Mouse (Mus musculus) limb, embryonic 15.5 days (tissue): ENCODE measurements around the gene Bach1. TPM values are rescaled to one million over a fixed set of nuclear protein-coding genes. Genes with fewer than 3 reads are reported as not detected.

Source experiments
- ATAC-seq: fragments of 200-750 bp; cut with Nextera tagmentation; 2 replicates; pipeline ENCODE4 v1.8.0; 2017; ENCODE audit warnings: low read depth, moderate TSS enrichment; ENCODE audit not compliant: insufficient number of reproducible peaks, low FRiP score, low TSS enrichment
- H3K27ac ChIP-seq: fragments of 300-500 bp; sonication (generic); 2 replicates; pipeline ENCODE4 v1.5.1; 2015; ENCODE audit warnings: moderate library complexity, mild to moderate bottlenecking, inconsistent platforms
- H3K27me3 ChIP-seq: fragments of 300-500 bp; sonication (generic); 2 replicates; pipeline ENCODE4 v1.6.1; 2015; ENCODE audit warnings: inconsistent platforms
- H3K36me3 ChIP-seq: fragments of 300-500 bp; sonication (generic); 2 replicates; pipeline ENCODE4 v1.6.1; 2015; ENCODE audit warnings: inconsistent platforms
- H3K4me1 ChIP-seq: fragments of 300-500 bp; sonication (generic); 2 replicates; pipeline ENCODE4 v1.6.1; 2015; ENCODE audit warnings: inconsistent platforms
- H3K4me2 ChIP-seq: fragments of 300-500 bp; sonication (generic); 2 replicates; pipeline ENCODE4 v1.6.1; 2015; ENCODE audit warnings: mild to moderate bottlenecking, inconsistent platforms
- H3K4me3 ChIP-seq: fragments of 300-500 bp; sonication (generic); 2 replicates; pipeline ENCODE4 v1.5.1; 2015; ENCODE audit warnings: mild to moderate bottlenecking, inconsistent platforms
- H3K9ac ChIP-seq: fragments of 300-500 bp; sonication (generic); 2 replicates; pipeline ENCODE4 v1.6.1; 2015; ENCODE audit warnings: inconsistent platforms
- H3K9me3 ChIP-seq: fragments of 300-500 bp; sonication (generic); 2 replicates; pipeline ENCODE4 v1.6.1; 2016; ENCODE audit warnings: inconsistent platforms
- WGBS: fragments of 180-500 bp; shearing (Covaris S2); methylation state at CpG from one replicate; pipeline ENCODE4 v1.1.7; 2015; 5-methylcytosine and 5-hydroxymethylcytosine counted together
- polyA plus RNA-seq: library from polyadenylated mRNA; unstranded; fragments of >200 nt; fragmentation: Nextera tagmentation; extraction: Ambion mirVana; gene quantifications from 2 replicates; pipeline ENCODE4 v1.2.1, GENCODE M21; 2015

The Bach1 gene
- polyA plus RNA-seq, 1 experiment from 2014 or later, result 15.6 TPM

DNA sequence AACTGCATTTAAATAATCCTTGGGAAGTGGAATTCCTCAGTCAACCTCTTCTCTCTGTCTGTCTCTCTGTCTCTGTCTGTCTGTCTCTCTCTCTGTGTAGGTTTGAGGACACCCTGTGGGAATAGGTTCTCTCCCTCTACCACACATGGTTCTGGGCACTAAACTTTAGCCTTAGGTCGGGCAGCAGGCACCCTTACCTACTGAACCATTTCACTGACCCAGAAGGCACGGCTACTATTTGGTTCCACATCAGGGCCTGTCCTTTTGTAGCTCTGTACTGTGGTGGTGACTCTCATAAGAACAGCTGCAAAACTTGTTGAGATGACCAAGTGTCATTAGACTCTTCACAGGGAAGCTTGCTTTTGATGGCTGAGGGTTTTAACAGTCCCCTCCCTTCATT lies 3.1 kb downstream of the Bach1 start:
- peaks cover 36% of the 10 kb centered on the region for H3K4me1 ChIP-seq
- H3K9me3 ChIP-seq, result no peaks in the 10 kb centered on the region
- H3K9ac ChIP-seq, result no peak overlapping the region
- no peak overlapping the region for H3K4me3 ChIP-seq
- 0 out of 2 replicates have a peak, but pooled peaks cover 4% of the 10 kb centered on the region for H3K27me3 ChIP-seq
- no peak overlapping the region for H3K27ac ChIP-seq
- H3K36me3 ChIP-seq, result no peaks in the 10 kb centered on the region
- no peak overlapping the region for H3K4me2 ChIP-seq
- 83% methylated on average over 2 of the region's 2 CpGs for WGBS
- no peak for ATAC-seq

DNA sequence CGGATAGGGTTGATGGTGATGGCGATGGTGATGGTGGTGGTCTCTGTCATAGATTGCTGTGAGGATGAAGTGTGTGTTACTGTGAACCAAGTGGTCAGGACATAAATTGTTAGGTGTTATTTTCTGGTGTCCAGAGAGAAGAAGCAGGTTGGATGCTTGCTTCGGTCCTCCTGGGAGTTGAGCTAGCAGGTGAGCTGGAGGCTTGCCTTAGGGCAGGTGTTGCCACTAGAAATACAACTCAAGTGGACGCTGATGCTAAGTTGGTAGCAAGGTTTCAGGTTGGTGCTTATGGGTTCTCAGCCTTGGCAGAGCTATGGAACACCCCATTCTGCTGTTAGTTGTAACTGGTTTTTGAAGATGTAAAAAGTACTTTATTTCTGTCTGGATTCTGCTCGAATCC lies 4.1 kb downstream of the Bach1 start:
- ATAC-seq, result no peak
- Histone ChIP-seq H3K27ac (no peak overlapping the region), H3K4me1 (peaks cover 39% of the 10 kb centered on the region), H3K36me3 (no peaks in the 10 kb centered on the region), H3K27me3 (0 out of 2 replicates have a peak, but pooled peaks cover under 1% of the 10 kb centered on the region), H3K9ac (no peak overlapping the region), H3K4me3 (no peak overlapping the region), H3K9me3 (no peaks in the 10 kb centered on the region), H3K4me2 (no peak overlapping the region)
- 85% methylated on average over 5 of the region's 5 CpGs for WGBS

DNA sequence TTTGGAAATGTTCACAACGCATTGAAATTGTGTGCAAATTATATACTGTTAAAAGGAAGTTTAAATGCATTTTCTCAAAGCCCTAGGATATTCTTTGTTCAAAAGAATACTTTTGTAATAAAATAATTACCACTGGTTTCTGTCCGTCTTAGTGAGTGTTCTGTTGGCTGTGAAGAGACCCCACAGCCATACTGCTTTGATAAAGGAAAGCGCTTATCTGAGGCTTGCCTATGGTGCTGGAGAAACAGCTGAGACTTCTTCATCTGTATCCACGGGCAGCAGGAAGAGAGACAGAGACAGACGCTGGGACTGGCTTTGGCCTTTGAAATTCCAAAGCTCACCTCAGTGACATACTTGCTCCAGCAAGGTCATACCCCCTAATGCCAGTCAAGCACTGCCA lies 5.5 kb downstream of the Bach1 start:
- Histone ChIP-seq H3K4me1 (peaks cover 37% of the 10 kb centered on the region), H3K36me3 (no peaks in the 10 kb centered on the region), H3K4me3 (no peak overlapping the region), H3K4me2 (no peak overlapping the region), H3K27me3 (no peaks in the 10 kb centered on the region), H3K9ac (no peak overlapping the region), H3K27ac (no peak overlapping the region), H3K9me3 (no peaks in the 10 kb centered on the region)
- 59% methylated on average over 5 of the region's 5 CpGs for WGBS
- ATAC-seq, result no peak

DNA sequence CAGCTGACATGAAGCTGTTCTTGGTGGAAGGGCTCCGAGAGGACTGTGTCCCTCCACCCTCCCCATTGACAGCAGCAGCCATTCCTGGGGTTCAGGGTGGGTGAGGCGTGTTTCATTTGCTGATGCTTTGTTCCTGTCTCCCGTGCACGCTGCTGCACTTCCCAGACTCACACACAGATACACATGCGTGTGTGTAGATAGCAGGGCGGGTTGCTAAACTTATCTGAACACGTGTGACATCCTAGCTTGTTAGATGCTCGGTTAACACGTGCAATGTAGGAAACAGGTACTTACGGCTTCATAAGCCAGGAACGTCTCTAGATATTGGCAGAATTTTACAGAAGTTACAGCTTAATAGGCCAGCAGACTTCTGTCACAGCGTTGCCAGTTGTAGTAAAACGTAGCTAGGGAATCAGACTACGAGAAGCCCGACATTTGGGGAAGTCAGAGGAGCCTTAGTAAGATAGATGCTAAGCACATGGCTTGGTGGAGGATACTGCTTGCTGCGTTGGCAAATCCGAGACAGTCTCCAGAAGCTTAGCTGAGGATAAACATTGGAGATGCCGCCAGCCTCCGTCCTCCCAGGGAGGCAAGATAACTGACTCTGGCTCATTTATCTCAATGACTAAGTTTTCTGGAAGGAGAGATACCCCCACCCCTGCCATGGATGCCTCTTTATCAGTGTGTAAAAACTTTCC lies 7.3 kb downstream of the Bach1 start:
- ATAC-seq, result no peak
- no peak overlapping the region for H3K4me2 ChIP-seq
- H3K4me1 ChIP-seq, result peaks cover 23% of the 10 kb centered on the region
- no peak overlapping the region for H3K9ac ChIP-seq
- no peaks in the 10 kb centered on the region for H3K36me3 ChIP-seq
- H3K9me3 ChIP-seq, result no peaks in the 10 kb centered on the region
- whole genome bisulfite sequencing, result 56% methylated on average over 19 of the region's 19 CpGs
- no peak overlapping the region for H3K27ac ChIP-seq
- no peaks in the 10 kb centered on the region for H3K27me3 ChIP-seq
- no peak overlapping the region for H3K4me3 ChIP-seq

DNA sequence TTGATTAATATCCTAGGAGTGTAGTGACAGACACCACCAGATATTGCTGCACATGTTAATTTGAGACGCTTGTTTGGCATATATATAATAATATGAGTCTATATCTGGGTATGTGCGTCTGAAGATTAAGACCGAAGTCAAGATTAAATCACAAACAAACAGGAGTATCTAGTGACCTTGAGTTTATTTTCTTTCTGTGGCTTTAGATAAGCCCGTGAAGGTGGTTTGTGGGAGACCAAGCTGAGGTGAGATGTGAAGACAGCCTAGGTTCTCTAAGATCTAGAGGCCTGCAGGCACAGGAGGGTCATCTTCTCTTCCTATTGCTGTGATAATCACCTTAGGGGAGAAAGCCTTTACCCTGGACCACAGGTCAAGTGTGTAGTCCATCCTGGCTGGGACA lies 8.6 kb downstream of the Bach1 start:
- no peak overlapping the region for H3K4me2 ChIP-seq
- no peak overlapping the region for H3K9ac ChIP-seq
- H3K9me3 ChIP-seq, result no peaks in the 10 kb centered on the region
- WGBS, result 83% methylated on average over 4 of the region's 4 CpGs
- H3K27me3 ChIP-seq, result no peaks in the 10 kb centered on the region
- no peak overlapping the region for H3K27ac ChIP-seq
- no peak for ATAC-seq
- no peaks in the 10 kb centered on the region for H3K36me3 ChIP-seq
- peaks cover 21% of the 10 kb centered on the region for H3K4me1 ChIP-seq
- H3K4me3 ChIP-seq, result no peak overlapping the region

DNA sequence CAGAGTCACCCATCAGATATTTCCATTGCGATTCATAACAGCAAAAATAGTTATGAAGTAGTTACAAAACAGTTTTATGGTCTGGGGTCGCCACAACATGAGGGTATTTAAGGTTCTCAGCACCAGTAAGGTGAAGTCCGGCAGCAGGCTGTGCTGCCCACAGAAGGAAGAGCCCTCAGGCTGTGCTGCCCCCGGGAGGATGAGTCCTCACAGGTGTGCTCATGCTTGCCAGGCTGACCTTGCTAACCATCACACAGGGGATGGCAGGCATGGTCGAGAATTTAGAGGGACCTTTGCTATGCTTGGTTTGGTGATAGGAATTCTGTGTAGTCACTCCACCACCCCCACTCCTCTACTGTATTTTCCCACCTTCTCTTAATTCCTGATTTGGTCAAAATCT lies 9.8 kb downstream of the Bach1 start:
- H3K27ac ChIP-seq, result no peak overlapping the region
- H3K9ac ChIP-seq, result no peak overlapping the region
- no peaks in the 10 kb centered on the region for H3K36me3 ChIP-seq
- no peak for ATAC-seq
- no peaks in the 10 kb centered on the region for H3K27me3 ChIP-seq
- 63% methylated on average over 5 of the region's 5 CpGs for WGBS
- no peaks in the 10 kb centered on the region for H3K9me3 ChIP-seq
- H3K4me3 ChIP-seq, result no peak overlapping the region
- peaks cover 25% of the 10 kb centered on the region for H3K4me1 ChIP-seq
- H3K4me2 ChIP-seq, result no peak overlapping the region

DNA sequence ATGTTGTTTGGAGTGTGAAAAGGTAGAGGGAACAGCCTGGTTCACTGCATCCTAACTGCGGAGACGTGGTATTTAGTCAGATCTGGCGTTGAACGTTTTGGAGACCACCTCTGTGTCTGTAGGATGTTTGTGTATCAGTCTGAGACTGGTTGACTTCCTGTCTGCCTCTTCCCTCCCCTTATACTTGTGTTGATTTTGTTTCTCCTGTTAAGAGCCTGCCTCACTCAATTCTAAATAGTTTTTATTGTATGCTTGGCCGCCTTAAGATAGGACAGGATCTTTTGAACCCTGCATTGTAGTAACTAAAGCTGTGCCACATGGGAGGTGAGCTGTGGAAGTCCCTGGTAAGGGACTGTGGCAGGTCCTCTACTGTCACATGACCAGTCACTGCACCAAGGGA lies 10.4 kb downstream of the Bach1 start:
- 67% methylated on average over 5 of the region's 5 CpGs for WGBS
- Histone ChIP-seq H3K4me1 (peaks cover 26% of the 10 kb centered on the region), H3K36me3 (no peaks in the 10 kb centered on the region), H3K27me3 (no peaks in the 10 kb centered on the region), H3K9me3 (no peaks in the 10 kb centered on the region), H3K4me2 (no peak overlapping the region), H3K4me3 (no peak overlapping the region), H3K27ac (no peak overlapping the region), H3K9ac (no peak overlapping the region)
- ATAC-seq, result no peak

DNA sequence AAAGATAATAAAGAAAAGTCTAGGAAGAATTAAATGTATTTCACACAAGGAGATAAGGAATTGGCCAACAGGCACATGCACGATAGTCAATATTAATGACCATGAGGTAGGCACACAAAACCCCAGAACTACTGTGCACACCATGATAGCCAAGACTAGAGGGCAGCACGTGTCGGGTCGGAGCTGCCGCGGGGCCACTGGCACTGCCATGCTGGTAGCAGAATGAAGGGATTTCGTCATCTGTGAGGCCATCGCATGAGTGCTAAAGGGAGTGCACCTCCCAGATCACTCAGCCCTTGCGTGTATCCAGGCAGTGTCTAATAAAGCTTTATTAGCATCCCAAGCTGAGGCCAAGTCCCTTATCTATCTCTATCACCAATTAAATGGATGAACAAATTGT lies 11.2 kb downstream of the Bach1 start:
- ATAC-seq, result no peak
- H3K4me3 ChIP-seq, result no peak overlapping the region
- WGBS, result 89% methylated on average over 9 of the region's 9 CpGs
- peaks cover 23% of the 10 kb centered on the region for H3K4me1 ChIP-seq
- no peak overlapping the region for H3K27ac ChIP-seq
- H3K27me3 ChIP-seq, result no peaks in the 10 kb centered on the region
- H3K9ac ChIP-seq, result no peak overlapping the region
- no peaks in the 10 kb centered on the region for H3K9me3 ChIP-seq
- no peaks in the 10 kb centered on the region for H3K36me3 ChIP-seq
- H3K4me2 ChIP-seq, result no peak overlapping the region

DNA sequence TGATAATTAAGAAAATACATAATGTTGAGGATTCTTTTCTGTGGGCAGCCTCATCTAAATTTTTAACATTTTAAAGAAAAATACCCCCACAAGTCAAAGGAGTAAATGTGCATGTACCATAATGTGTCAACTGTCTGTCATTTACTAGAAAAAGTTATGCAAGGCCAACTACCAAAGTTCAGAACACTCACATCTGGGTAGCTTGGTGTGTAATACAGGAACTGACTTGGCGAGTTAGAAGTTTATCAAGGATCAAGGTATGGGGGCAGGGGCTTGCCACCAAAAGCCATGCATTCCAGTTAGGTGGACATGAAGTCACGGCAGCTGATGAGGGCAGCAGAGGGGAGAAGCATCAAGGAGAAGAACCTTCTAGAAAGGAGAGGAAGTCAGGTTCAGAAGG lies 13.2 kb downstream of the Bach1 start:
- Histone ChIP-seq H3K4me3 (no peak overlapping the region), H3K27ac (no peak overlapping the region), H3K9me3 (no peaks in the 10 kb centered on the region), H3K36me3 (0 out of 2 replicates have a peak, but pooled peaks cover 3% of the 10 kb centered on the region), H3K9ac (no peak overlapping the region), H3K4me2 (no peak overlapping the region), H3K27me3 (no peaks in the 10 kb centered on the region), H3K4me1 (peaks cover 24% of the 10 kb centered on the region)
- no peak for ATAC-seq
- 83% methylated on average over 2 of the region's 2 CpGs for WGBS

DNA sequence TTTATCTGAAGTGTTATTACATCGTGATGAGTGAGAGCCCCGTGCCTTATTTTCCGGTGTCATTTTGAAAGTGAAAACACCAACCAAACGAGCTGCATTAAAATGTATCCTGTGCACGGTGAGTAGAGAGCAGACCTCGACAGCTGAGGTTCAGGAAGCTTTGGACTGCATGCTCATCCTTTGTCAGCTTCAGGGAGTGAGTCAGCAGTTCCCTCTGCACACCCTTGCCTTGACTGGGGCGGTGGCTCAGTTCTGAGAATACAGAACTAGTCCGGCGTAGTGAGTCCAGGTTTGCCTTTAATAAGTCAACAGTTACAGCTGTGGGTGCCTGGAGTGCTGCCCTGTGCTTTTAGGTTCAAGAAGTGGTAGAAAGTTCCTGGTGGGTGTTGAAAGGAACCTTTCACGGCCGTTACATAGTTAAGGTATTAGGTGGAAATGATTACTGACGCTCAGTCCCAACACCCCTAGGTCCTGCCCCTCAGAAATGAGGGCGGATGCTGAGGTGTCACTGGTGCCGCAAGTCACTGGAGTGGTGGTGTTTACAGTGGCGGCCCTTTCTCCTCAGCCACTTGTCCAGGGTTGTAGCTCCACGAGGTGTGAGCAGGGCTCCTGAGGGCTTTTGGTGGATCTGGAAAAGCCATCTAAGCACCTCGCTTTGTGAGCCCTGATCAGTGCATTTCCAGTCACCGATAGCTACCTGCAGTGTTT lies 14.4 kb downstream of the Bach1 start:
- H3K27ac ChIP-seq, result no peak overlapping the region
- no peak for ATAC-seq
- H3K4me1 ChIP-seq, result peaks cover 22% of the 10 kb centered on the region

DNA sequence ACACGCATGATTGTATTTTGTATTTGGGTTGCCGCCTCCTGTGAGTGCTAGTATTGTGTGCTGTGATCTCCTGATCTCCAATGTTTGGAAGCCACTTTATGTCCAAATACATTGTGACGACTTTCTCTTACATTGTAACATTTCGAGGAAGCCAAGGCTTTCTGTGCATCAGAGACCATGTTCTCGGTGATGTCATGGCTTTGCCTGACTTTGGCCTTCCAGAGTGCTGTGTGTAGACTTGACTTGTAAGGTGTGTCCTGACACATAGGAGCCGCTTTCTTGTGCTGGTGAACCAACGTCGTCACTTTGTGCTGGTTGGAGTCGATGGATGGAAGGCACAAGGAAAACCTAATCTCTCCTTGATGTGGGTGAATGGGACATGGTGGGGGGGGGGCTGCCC lies 15.8 kb downstream of the Bach1 start:
- no peak overlapping the region for H3K9ac ChIP-seq
- H3K27ac ChIP-seq, result no peak overlapping the region
- H3K4me3 ChIP-seq, result no peak overlapping the region
- no peaks in the 10 kb centered on the region for H3K27me3 ChIP-seq
- 90% methylated on average over 9 of the region's 9 CpGs for WGBS
- peaks cover 10% of the 10 kb centered on the region for H3K36me3 ChIP-seq
- no peak for ATAC-seq
- no peaks in the 10 kb centered on the region for H3K9me3 ChIP-seq
- H3K4me2 ChIP-seq, result no peak overlapping the region
- peaks cover 19% of the 10 kb centered on the region for H3K4me1 ChIP-seq

More for the DNA sequence above, 14.4 kb downstream of the Bach1 start:
- Histone ChIP-seq H3K4me3 (no peak overlapping the region), H3K27me3 (no peaks in the 10 kb centered on the region), H3K4me2 (no peak overlapping the region), H3K36me3 (0 out of 2 replicates have a peak, but pooled peaks cover 3% of the 10 kb centered on the region), H3K9me3 (no peaks in the 10 kb centered on the region), H3K9ac (no peak overlapping the region)
- 58% methylated on average over 18 of the region's 18 CpGs for WGBS

DNA sequence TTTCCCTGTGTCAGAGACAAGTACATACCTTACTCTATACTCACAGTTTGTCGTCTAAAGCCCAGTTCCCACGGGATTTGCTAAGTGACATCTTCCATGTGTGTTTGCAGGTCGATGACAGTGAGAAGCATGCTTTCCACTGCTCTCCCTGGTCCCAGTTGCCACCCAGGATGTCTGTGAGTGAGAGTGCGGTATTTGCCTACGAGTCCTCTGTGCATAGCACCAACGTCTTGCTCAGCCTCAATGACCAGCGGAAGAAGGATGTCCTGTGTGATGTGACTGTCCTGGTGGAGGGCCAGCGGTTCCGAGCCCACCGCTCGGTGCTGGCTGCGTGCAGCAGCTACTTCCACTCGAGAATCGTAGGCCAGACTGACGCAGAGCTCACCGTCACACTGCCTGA lies 16.5 kb downstream of the Bach1 start:
- H3K27ac ChIP-seq, result no peak overlapping the region
- no peak for ATAC-seq
- H3K4me1 ChIP-seq, result peaks cover 19% of the 10 kb centered on the region
- H3K9ac ChIP-seq, result no peak overlapping the region
- WGBS, result 92% methylated on average over 16 of the region's 16 CpGs
- H3K4me2 ChIP-seq, result no peak overlapping the region
- no peak overlapping the region for H3K4me3 ChIP-seq
- no peaks in the 10 kb centered on the region for H3K9me3 ChIP-seq
- no peaks in the 10 kb centered on the region for H3K27me3 ChIP-seq
- H3K36me3 ChIP-seq, result peaks cover 16% of the 10 kb centered on the region
